Mouse (Mus musculus) MEL (cell line): Measurements from ENCODE around the gene Maml3. TPM values are rescaled to one million over a fixed set of nuclear protein-coding genes. Genes with fewer than 3 reads are reported as not detected.

Experiments used
- DNase-seq: peaks from one replicate; pipeline ENCODE4 v3.0.0; 2011; ENCODE audit warnings: low read depth, low spot score
- H3K27ac ChIP-seq: 2 replicates; pipeline ENCODE4 v1.5.1; 2012; ENCODE audit warnings: low read depth, mild to moderate bottlenecking, control low read depth, low read length, moderate library complexity; ENCODE audit not compliant: control insufficient read depth
- H3K27me3 ChIP-seq, 2 experiments: fragments of 150-350 bp in 1 of 2; sonication (generic) in 1 of 2; 2 replicates each; pipeline ENCODE4 v1.6.1; 2012; ENCODE audit warnings: low read length in 2 of 2, mild to moderate bottlenecking in 2 of 2, improper control_type of control experiment in 1 of 2, moderate library complexity in 1 of 2; ENCODE audit not compliant: insufficient read depth in 2 of 2, control insufficient read depth in 1 of 2
- H3K36me3 ChIP-seq, 2 experiments: 2 replicates each; pipeline ENCODE4 v1.6.1; 2012 to 2014; ENCODE audit warnings: low read length in 2 of 2, improper control_type of control experiment in 1 of 2, inconsistent platforms in 1 of 2, mild to moderate bottlenecking in 1 of 2; ENCODE audit not compliant: insufficient read depth in 2 of 2, control insufficient read depth in 1 of 2
- H3K4me1 ChIP-seq, 2 experiments: fragments of 150-350 bp in 1 of 2; sonication (generic) in 1 of 2; 2 replicates each; pipeline ENCODE4 v1.6.1; 2012; ENCODE audit warnings: low read length in 2 of 2, improper control_type of control experiment in 1 of 2, mild to moderate bottlenecking in 1 of 2; ENCODE audit not compliant: insufficient read depth in 2 of 2, control insufficient read depth in 1 of 2
- H3K4me3 ChIP-seq, 2 experiments: fragments of 150-350 bp in 1 of 2; sonication (generic) in 1 of 2; 2 replicates each; pipeline ENCODE4 v1.5.1; 2012; ENCODE audit warnings: low read depth in 2 of 2, low read length in 2 of 2, mild to moderate bottlenecking in 2 of 2, moderate library complexity in 2 of 2, control low read depth in 1 of 2, improper control_type of control experiment in 1 of 2; ENCODE audit not compliant: control insufficient read depth in 1 of 2, insufficient read depth in 1 of 2
- H3K79me2 ChIP-seq: 2 replicates; pipeline ENCODE4 v1.6.1; 2012; ENCODE audit warnings: mild to moderate bottlenecking, low read length, moderate library complexity; ENCODE audit not compliant: control insufficient read depth, poor library complexity, insufficient read depth
- H3K9ac ChIP-seq: 2 replicates; pipeline ENCODE4 v1.6.1; 2012; ENCODE audit warnings: low read depth, mild to moderate bottlenecking, control low read depth, low read length, moderate library complexity; ENCODE audit not compliant: control insufficient read depth, poor library complexity, severe bottlenecking
- H3K9me3 ChIP-seq: fragments of 150-350 bp; sonication (generic); replicated peaks from 2 replicates; pipeline ENCODE4 v1.6.1; 2012; ENCODE audit warnings: mild to moderate bottlenecking, low read length, improper control_type of control experiment, moderate library complexity; ENCODE audit not compliant: insufficient read depth
- BHLHE40 ChIP-seq: IDR thresholded peaks from 2 replicates; pipeline ENCODE4 v1.6.1; 2012; ENCODE audit warnings: low read depth, mild to moderate bottlenecking, inconsistent platforms, low read length, improper control_type of control experiment, borderline replicate concordance
- CHD2 ChIP-seq: IDR thresholded peaks from 2 replicates; pipeline ENCODE4 v1.6.1; 2011; ENCODE audit warnings: low read length, improper control_type of control experiment
- CTCF ChIP-seq, 3 experiments: IDR thresholded peaks in 2 of 3; conservative IDR thresholded peaks in 1 of 3; 2 replicates each; pipeline ENCODE4 v1.5.1; 2011 to 2012; ENCODE audit warnings: low read length in 3 of 3, low read depth in 2 of 3, mild to moderate bottlenecking in 2 of 3, improper control_type of control experiment in 1 of 3, inconsistent platforms in 1 of 3, mixed read lengths in 1 of 3, moderate library complexity in 1 of 3; ENCODE audit not compliant: control insufficient read depth in 1 of 3, insufficient read depth in 1 of 3, poor library complexity in 1 of 3, severe bottlenecking in 1 of 3
- E2F4 ChIP-seq: IDR thresholded peaks from 2 replicates; pipeline ENCODE4 v1.6.1; 2011; ENCODE audit warnings: low read depth, low read length, improper control_type of control experiment, borderline replicate concordance
- ELF1 ChIP-seq: IDR thresholded peaks from 2 replicates; pipeline ENCODE4 v1.6.1; 2014; ENCODE audit warnings: low read depth, mild to moderate bottlenecking, inconsistent platforms, low read length, improper control_type of control experiment, moderate library complexity
- EP300 ChIP-seq, 2 experiments: IDR thresholded peaks; 2 replicates each; pipeline ENCODE4 v1.6.1; 2011; ENCODE audit warnings: improper control_type of control experiment in 2 of 2, low read length in 2 of 2, low read depth in 1 of 2, mild to moderate bottlenecking in 1 of 2
- ETS1 ChIP-seq: IDR thresholded peaks from 2 replicates; pipeline ENCODE4 v1.6.1; 2012; ENCODE audit warnings: low read depth, mild to moderate bottlenecking, inconsistent platforms, low read length, improper control_type of control experiment, moderate library complexity
- HCFC1 ChIP-seq: IDR thresholded peaks from 2 replicates; pipeline ENCODE4 v1.6.1; 2012; ENCODE audit warnings: low read depth, mild to moderate bottlenecking, inconsistent platforms, low read length, improper control_type of control experiment, moderate library complexity
- JUND ChIP-seq: IDR thresholded peaks from 2 replicates; pipeline ENCODE4 v1.6.1; 2011; ENCODE audit warnings: low read depth, mild to moderate bottlenecking, improper control_type of control experiment, low read length
- MAX ChIP-seq: IDR thresholded peaks from 2 replicates; pipeline ENCODE4 v1.6.1; 2011; ENCODE audit warnings: low read length, improper control_type of control experiment
- MAZ ChIP-seq: IDR thresholded peaks from 2 replicates; pipeline ENCODE4 v1.6.1; 2012; ENCODE audit warnings: low read depth, mild to moderate bottlenecking, inconsistent platforms, low read length, improper control_type of control experiment
- MEF2A ChIP-seq: IDR thresholded peaks from 2 replicates; pipeline ENCODE4 v1.6.1; 2014; ENCODE audit warnings: low read depth, mild to moderate bottlenecking, inconsistent platforms, low read length, improper control_type of control experiment; ENCODE audit not compliant: poor library complexity, insufficient replicate concordance, severe bottlenecking; ENCODE audit errors: extremely low read depth
- MXI1 ChIP-seq: IDR thresholded peaks from 2 replicates; pipeline ENCODE4 v1.6.1; 2011; ENCODE audit warnings: mild to moderate bottlenecking, low read depth, low read length, improper control_type of control experiment
- MYB ChIP-seq: IDR thresholded peaks from 2 replicates; pipeline ENCODE4 v1.6.1; 2011; ENCODE audit warnings: mild to moderate bottlenecking, low read depth, low read length, improper control_type of control experiment
- MYC ChIP-seq: IDR thresholded peaks from 2 replicates; pipeline ENCODE4 v1.6.1; 2011; ENCODE audit warnings: low read depth, mild to moderate bottlenecking, low read length, improper control_type of control experiment, moderate library complexity
- NELFE ChIP-seq: IDR thresholded peaks from 2 replicates; pipeline ENCODE4 v1.6.1; 2011; ENCODE audit warnings: low read depth, low read length, improper control_type of control experiment
- NRF1 ChIP-seq: IDR thresholded peaks from 2 replicates; pipeline ENCODE4 v1.6.1; 2014; ENCODE audit warnings: low read depth, mild to moderate bottlenecking, inconsistent platforms, low read length, improper control_type of control experiment, moderate library complexity; ENCODE audit not compliant: poor library complexity, insufficient read depth, severe bottlenecking
- POLR2A ChIP-seq, 2 experiments: IDR thresholded peaks; 2 replicates each; pipeline ENCODE4 v1.6.1; 2011 to 2012; ENCODE audit warnings: low read length in 2 of 2, mild to moderate bottlenecking in 2 of 2, control low read depth in 1 of 2, improper control_type of control experiment in 1 of 2, low read depth in 1 of 2, moderate library complexity in 1 of 2; ENCODE audit not compliant: control insufficient read depth in 1 of 2, insufficient read depth in 1 of 2, poor library complexity in 1 of 2
- POLR2AphosphoS2 ChIP-seq: IDR thresholded peaks from 2 replicates; pipeline ENCODE4 v1.6.1; 2011; ENCODE audit warnings: low read length, improper control_type of control experiment
- POLR2AphosphoS5 ChIP-seq: IDR thresholded peaks from 2 replicates; pipeline ENCODE4 v1.6.1; 2012; ENCODE audit warnings: low read depth, borderline replicate concordance, mild to moderate bottlenecking, inconsistent platforms, low read length, moderate library complexity, mixed read lengths
- RAD21 ChIP-seq: IDR thresholded peaks from 2 replicates; pipeline ENCODE4 v1.6.1; 2011; ENCODE audit warnings: mild to moderate bottlenecking, low read depth, low read length, improper control_type of control experiment
- SIN3A ChIP-seq: IDR thresholded peaks from 2 replicates; pipeline ENCODE4 v1.6.1; 2012; ENCODE audit warnings: low read length, improper control_type of control experiment, inconsistent platforms
- SMC3 ChIP-seq: IDR thresholded peaks from 2 replicates; pipeline ENCODE4 v1.6.1; 2011; ENCODE audit warnings: low read depth, low read length, improper control_type of control experiment
- TAL1 ChIP-seq: IDR thresholded peaks from 2 replicates; pipeline ENCODE4 v1.6.1; 2012; ENCODE audit warnings: mild to moderate bottlenecking, inconsistent platforms, low read length, moderate library complexity, mixed read lengths
- TBP ChIP-seq: IDR thresholded peaks from 2 replicates; pipeline ENCODE4 v1.8.0; 2011; ENCODE audit warnings: low read depth, low read length, improper control_type of control experiment
- USF1 ChIP-seq: IDR thresholded peaks from 2 replicates; pipeline ENCODE4 v1.6.1; 2014; ENCODE audit warnings: low read depth, mild to moderate bottlenecking, inconsistent platforms, low read length, improper control_type of control experiment, moderate library complexity
- USF2 ChIP-seq, 2 experiments: IDR thresholded peaks; 2 replicates each; pipeline ENCODE4 v1.6.1; 2011 to 2012; ENCODE audit warnings: improper control_type of control experiment in 2 of 2, low read length in 2 of 2, borderline replicate concordance in 1 of 2, inconsistent platforms in 1 of 2, low read depth in 1 of 2, mild to moderate bottlenecking in 1 of 2; ENCODE audit not compliant: insufficient read depth in 1 of 2
- ZC3H11A ChIP-seq: IDR thresholded peaks from 2 replicates; pipeline ENCODE4 v1.6.1; 2012; ENCODE audit warnings: low read depth, mild to moderate bottlenecking, inconsistent platforms, low read length, improper control_type of control experiment
- ZKSCAN1 ChIP-seq: IDR thresholded peaks from 2 replicates; pipeline ENCODE4 v1.6.1; 2012; ENCODE audit warnings: low read depth, mild to moderate bottlenecking, inconsistent platforms, low read length, improper control_type of control experiment, moderate library complexity
- ZMIZ1 ChIP-seq: IDR thresholded peaks from 2 replicates; pipeline ENCODE4 v1.6.1; 2012; ENCODE audit warnings: low read depth, mild to moderate bottlenecking, inconsistent platforms, low read length, improper control_type of control experiment, moderate library complexity
- polyA plus RNA-seq, 2 experiments: library from polyadenylated mRNA; stranded (reverse) in 1 of 2; unstranded in 1 of 2; fragments of >175 nt in 1 of 2; fragments of >200 nt in 1 of 2; gene quantifications; 2 replicates each; pipeline versions ENCODE4 v1.2.1 to v1.2.4; 2012; ENCODE audit warnings: low replicate concordance in 2 of 2, low read depth in 1 of 2; ENCODE audit not compliant: insufficient read length in 2 of 2, insufficient read depth in 1 of 2, missing spikeins in 1 of 2
- total RNA-seq: library from RNA; depleted of rRNA; stranded (reverse); fragments of 300-350 nt; gene quantifications from 2 replicates; pipeline ENCODE4 v1.2.3, GENCODE M21; 2012

Maml3 gene
- total and polyA plus RNA-seq, 3 experiments = 2.0 to 4.1 TPM; not detected in 1

DNA sequence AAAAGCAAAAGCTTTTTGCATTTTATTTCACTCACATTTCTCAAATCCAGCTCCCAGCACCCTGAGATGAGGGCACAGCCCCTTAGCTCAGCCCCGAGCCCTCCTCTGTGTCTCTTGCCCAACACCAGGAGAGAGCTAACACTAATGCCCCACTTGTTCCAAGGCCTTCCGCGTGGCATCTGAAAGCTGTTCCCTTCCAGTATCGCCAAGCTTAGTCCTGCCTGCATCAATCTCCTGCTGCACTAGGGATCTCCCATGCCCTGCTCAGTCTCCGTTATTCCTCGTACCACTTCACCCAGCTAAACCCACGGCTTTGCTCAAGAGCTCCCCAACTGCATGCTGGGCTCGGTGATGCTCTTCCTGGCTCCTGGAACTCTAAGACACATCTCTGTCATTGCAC, 57.3 kb downstream of the Maml3 start:
- H3K27ac ChIP-seq = peak overlapping the region; percentile 45
- no peaks in the 10 kb centered on the region for H3K27me3 ChIP-seq

DNA sequence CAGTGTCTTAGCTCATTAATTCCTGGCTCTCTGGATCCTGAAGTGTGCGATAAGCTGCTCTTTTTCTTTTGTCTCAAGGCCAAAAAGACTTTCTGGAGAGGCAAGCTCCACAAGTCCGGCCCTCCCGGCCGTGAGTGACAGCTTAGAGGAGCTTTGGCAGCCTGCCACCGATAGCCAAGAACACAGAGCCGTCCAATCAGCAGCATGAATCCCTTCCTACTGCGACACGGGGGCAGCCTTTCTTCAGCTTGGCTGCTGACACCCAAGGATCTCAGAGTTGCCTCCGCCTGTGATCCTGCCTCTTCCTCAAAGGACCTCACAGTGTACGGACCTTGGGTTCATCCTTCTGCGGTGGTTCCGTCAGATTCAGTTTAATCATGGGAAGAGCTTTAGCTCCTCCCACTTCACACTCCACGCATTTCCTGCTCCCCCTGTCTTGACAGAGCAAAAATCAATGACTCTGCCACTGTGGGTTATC, 57.9 kb downstream of the Maml3 start:
- peak overlapping the region; percentile 45 for H3K27ac ChIP-seq
- H3K9ac ChIP-seq = peak overlapping the region; percentile 41
- peak overlapping the region; percentile 45 to 62 for H3K4me3 ChIP-seq
- TF ChIP-seq TAL1 (no peak), MEF2A (no peak), EP300 (IDR thresholded peaks at IDR 0.05; ENCODE audit: low read depth in 1 of 2, low read length in 2 of 2) (no peak), TBP (0 out of 2 replicates have a peak, but pooled peaks have one; percentile 40), MAX (no peak), E2F4 (no peak), ZMIZ1 (no peak), ZC3H11A (no peak), POLR2AphosphoS2 (no peak), CHD2 (no peak), RAD21 (no peak), MAZ (no peak), MXI1 (no peak), HCFC1 (no peak), ZKSCAN1 (no peak), SIN3A (peak; percentile 27; the same call in 1 of the 2 replicates), SMC3 (no peak), CTCF (IDR thresholded peaks at IDR 0.05 in 2 of 3, conservative IDR thresholded peaks at IDR 0.05 in 1 of 3; ENCODE audit: control insufficient read depth in 1 of 3, insufficient read depth in 1 of 3, low read depth in 2 of 3, low read length in 3 of 3, poor library complexity in 1 of 3, severe bottlenecking in 1 of 3) (no peak), NRF1 (no peak), MYC (no peak), USF2 (IDR thresholded peaks at IDR 0.05; ENCODE audit: borderline replicate concordance in 1 of 2, insufficient read depth in 1 of 2, low read depth in 1 of 2, low read length in 2 of 2) (no peak), JUND (no peak), ELF1 (no peak), POLR2AphosphoS5 (no peak), POLR2A (IDR thresholded peaks at IDR 0.05; ENCODE audit: control insufficient read depth in 1 of 2, insufficient read depth in 1 of 2, low read depth in 1 of 2, low read length in 2 of 2, poor library complexity in 1 of 2) (peak in 1 of 2 experiments; percentile 35; a peak in 1 of 4 replicates), MYB (no peak), ETS1 (no peak)

More for the DNA sequence above, 57.3 kb downstream of the Maml3 start:
- Histone ChIP-seq H3K4me1 (peaks cover 5 to 27% of the 10 kb centered on the region in 2 experiments), H3K36me3 (peaks cover 0 to 14% of the 10 kb centered on the region in 2 experiments; a peak in 2 of 4 replicates), H3K9me3 (no peaks in the 10 kb centered on the region), H3K79me2 (no peaks in the 10 kb centered on the region), H3K4me3 (no peak overlapping the region; a peak in 1 of 4 replicates), H3K9ac (no peak overlapping the region)
- peak; percentile 9 for DNase-seq
- no peak for TF ChIP-seq RAD21
- no peak for TF ChIP-seq ZMIZ1
- TF ChIP-seq CTCF (IDR thresholded peaks at IDR 0.05 in 2 of 3, conservative IDR thresholded peaks at IDR 0.05 in 1 of 3; ENCODE audit: control insufficient read depth in 1 of 3, insufficient read depth in 1 of 3, low read depth in 2 of 3, low read length in 3 of 3, poor library complexity in 1 of 3, severe bottlenecking in 1 of 3) = no peak
- TF ChIP-seq SIN3A = no peak
- no peak for TF ChIP-seq USF1
- TF ChIP-seq NELFE = no peak
- TF ChIP-seq MYB = no peak
- TF ChIP-seq SMC3 = no peak
- no peak for TF ChIP-seq POLR2A (IDR thresholded peaks at IDR 0.05; ENCODE audit: control insufficient read depth in 1 of 2, insufficient read depth in 1 of 2, low read depth in 1 of 2, low read length in 2 of 2, poor library complexity in 1 of 2)
- no peak for TF ChIP-seq TBP
- no peak for TF ChIP-seq BHLHE40

More for the DNA sequence above, 57.9 kb downstream of the Maml3 start:
- DNase-seq = peak; percentile 95
- peaks cover 0 to 14% of the 10 kb centered on the region in 2 experiments; a peak in 2 of 4 replicates for H3K36me3 ChIP-seq
- no peaks in the 10 kb centered on the region for H3K27me3 ChIP-seq
- H3K4me1 ChIP-seq = peaks cover 5 to 27% of the 10 kb centered on the region in 2 experiments
- H3K9me3 ChIP-seq = no peaks in the 10 kb centered on the region
- H3K79me2 ChIP-seq = no peaks in the 10 kb centered on the region
